Mouse (Mus musculus) erythroblast, embryonic 14.5 days (primary cell): ENCODE measurements around the gene Txlna. TPM values are rescaled to one million over a fixed set of nuclear protein-coding genes. Genes with fewer than 3 reads are reported as not detected.
A peak's percentile ranks its signal among the peaks of the same experiment; 100 is the strongest.

Experiments used
- H3K27me3 ChIP-seq: 2 replicates; pipeline ENCODE4 v1.6.1; 2012; ENCODE audit warnings: inconsistent platforms; ENCODE audit not compliant: control insufficient read depth
- H3K36me3 ChIP-seq: 2 replicates; pipeline ENCODE4 v1.6.1; 2012; ENCODE audit warnings: mild to moderate bottlenecking, inconsistent platforms; ENCODE audit not compliant: control insufficient read depth
- H3K4me1 ChIP-seq: 2 replicates; pipeline ENCODE4 v1.6.1; 2012; ENCODE audit warnings: inconsistent platforms; ENCODE audit not compliant: control insufficient read depth
- H3K4me3 ChIP-seq: replicated peaks from 2 replicates; pipeline ENCODE3; 2012; ENCODE audit warnings: moderate library complexity, mild to moderate bottlenecking, inconsistent platforms
- H3K9me3 ChIP-seq: 2 replicates; pipeline ENCODE4 v1.6.1; 2012; ENCODE audit warnings: low read length, inconsistent platforms, mixed read lengths; ENCODE audit not compliant: control insufficient read depth
- GATA1 ChIP-seq: IDR thresholded peaks from 2 replicates; pipeline ENCODE4 v1.6.1; 2012; ENCODE audit warnings: low read length, inconsistent platforms, mixed read lengths
- TAL1 ChIP-seq: IDR thresholded peaks from 3 replicates; pipeline ENCODE4 v1.6.1; 2012; ENCODE audit warnings: low read length, inconsistent platforms, mixed read lengths
- polyA plus RNA-seq: library from polyadenylated mRNA; stranded (reverse); fragments of >175 nt; gene quantifications from 2 replicates; pipeline ENCODE4 v1.2.3, GENCODE M21; 2012

The Txlna gene
- 2.8 and 3.0 TPM in 2 replicates for polyA plus RNA-seq

- H3K27me3 ChIP-seq, result no peaks in the 10 kb centered on the region
- TF ChIP-seq TAL1 (no peak), GATA1 (no peak)
- H3K4me1 ChIP-seq, result peaks cover 38% of the 10 kb centered on the region
- H3K36me3 ChIP-seq, result peaks cover 60% of the 10 kb centered on the region
- no peaks in the 10 kb centered on the region for H3K9me3 ChIP-seq
- H3K4me3 ChIP-seq, result peak within 1 kb of the TSS; percentile 94
Measured at GRCm38 (mm10) chr4:129640638-129641467, at the start of gene Txlna. TSS of gene Txlna (minus strand) at chr4:129641065.

- TF ChIP-seq TAL1 (no peak), GATA1 (no peak)
- Histone ChIP-seq H3K36me3 (peaks cover 53% of the 10 kb centered on the region), H3K4me3 (no peak overlapping the region), H3K27me3 (no peaks in the 10 kb centered on the region), H3K4me1 (no peaks in the 10 kb centered on the region), H3K9me3 (no peaks in the 10 kb centered on the region)
Measured at GRCm38 (mm10) chr4:129684531-129684930, 43.7 kb upstream of the Txlna start.

- TF ChIP-seq TAL1 (no peak), GATA1 (no peak)
- Histone ChIP-seq H3K9me3 (no peaks in the 10 kb centered on the region), H3K36me3 (peaks cover 49% of the 10 kb centered on the region), H3K27me3 (no peaks in the 10 kb centered on the region), H3K4me1 (no peaks in the 10 kb centered on the region), H3K4me3 (no peak overlapping the region)
Measured at GRCm38 (mm10) chr4:129683901-129684493, 43.1 kb upstream of the Txlna start.

- no peak overlapping the region for H3K4me3 ChIP-seq
- peaks cover 53% of the 10 kb centered on the region for H3K36me3 ChIP-seq
- no peak for TF ChIP-seq GATA1
- TF ChIP-seq TAL1, result no peak
- H3K4me1 ChIP-seq, result no peaks in the 10 kb centered on the region
- H3K27me3 ChIP-seq, result no peaks in the 10 kb centered on the region
- no peaks in the 10 kb centered on the region for H3K9me3 ChIP-seq
Measured at GRCm38 (mm10) chr4:129681837-129682236, 41.0 kb upstream of the Txlna start.

GRCm38 (mm10) chr4:129672878-129673449 is 32.1 kb upstream of the Txlna start:
- Histone ChIP-seq H3K4me3 (peak overlapping the region; percentile 79), H3K4me1 (peaks cover 29% of the 10 kb centered on the region), H3K9me3 (no peaks in the 10 kb centered on the region), H3K27me3 (no peaks in the 10 kb centered on the region), H3K36me3 (peaks cover 12% of the 10 kb centered on the region)
- no peak for TF ChIP-seq TAL1
- TF ChIP-seq GATA1, result no peak

GRCm38 (mm10) chr4:129672083-129672877 is 31.4 kb upstream of the Txlna start, which contains the start of gene Kpna6:
TSS of gene Kpna6 (minus strand) at chr4:129672767.
- Histone ChIP-seq H3K4me1 (peaks cover 29% of the 10 kb centered on the region), H3K36me3 (peaks cover 9% of the 10 kb centered on the region), H3K4me3 (peak within 1 kb of the TSS; percentile 79), H3K9me3 (no peaks in the 10 kb centered on the region), H3K27me3 (no peaks in the 10 kb centered on the region)
- TF ChIP-seq GATA1, result no peak
- TF ChIP-seq TAL1, result no peak

- H3K36me3 ChIP-seq, result peaks cover 9% of the 10 kb centered on the region
- TF ChIP-seq GATA1 (no peak), TAL1 (no peak)
- no peaks in the 10 kb centered on the region for H3K9me3 ChIP-seq
- H3K27me3 ChIP-seq, result no peaks in the 10 kb centered on the region
- H3K4me1 ChIP-seq, result peaks cover 29% of the 10 kb centered on the region
- H3K4me3 ChIP-seq, result peak overlapping the region; percentile 79
Measured at GRCm38 (mm10) chr4:129671491-129672082, 30.7 kb upstream of the Txlna start.

GRCm38 (mm10) chr4:129662255-129662813 is 21.5 kb upstream of the Txlna start:
- Histone ChIP-seq H3K9me3 (no peaks in the 10 kb centered on the region), H3K36me3 (peaks cover 62% of the 10 kb centered on the region), H3K4me3 (no peak overlapping the region), H3K27me3 (no peaks in the 10 kb centered on the region), H3K4me1 (no peaks in the 10 kb centered on the region; the same call in 1 of the 2 replicates)
- no peak for TF ChIP-seq TAL1
